Mouse (Mus musculus): Measurements from ENCODE around the gene Spint3. TPM values are rescaled to one million over a fixed set of nuclear protein-coding genes. Genes with fewer than 3 reads are reported as not detected.
A peak's percentile ranks its signal among the peaks of the same experiment; 100 is the strongest.

Gene Spint3
- polyA plus RNA-seq, 1 experiment: not detected

GRCm38 (mm10) chr2:164562391-164563188, 10.7 kb downstream of the Spint3 start, which contains the start of gene Wfdc2:
Gene Wfdc2 (plus strand): TSS chr2:164562413.
- peak within 1 kb of the TSS; percentile 15 for H3K4me3 ChIP-seq (replicated peaks; ENCODE audit: insufficient read depth, low read depth, low read length)
- 8% methylated on average over 23 of the region's 24 CpGs for WGBS
- peaks cover 4% of the 10 kb centered on the region; the same call in 1 of the 2 replicates for H3K27me3 ChIP-seq (ENCODE audit: control insufficient read depth, insufficient read depth, low read length)

GRCm38 (mm10) chr2:164560106-164560505, 13.2 kb downstream of the Spint3 start:
- no peak overlapping the region for H3K4me3 ChIP-seq (replicated peaks; ENCODE audit: insufficient read depth, low read depth, low read length)
- no peaks in the 10 kb centered on the region; the same call in 1 of the 2 replicates for H3K4me1 ChIP-seq (ENCODE audit: control insufficient read depth, insufficient read depth, low read length)
- WGBS: 83% methylated on average over 8 of the region's 8 CpGs
- peaks cover 4% of the 10 kb centered on the region; the same call in 1 of the 2 replicates for H3K27me3 ChIP-seq (ENCODE audit: control insufficient read depth, insufficient read depth, low read length)
- DNase-seq: no peak
- H3K27ac ChIP-seq (ENCODE audit: insufficient read depth, low read length): no peak overlapping the region
- TF ChIP-seq CTCF (IDR thresholded peaks at IDR 0.05; ENCODE audit: borderline replicate concordance, insufficient read depth, low read depth, low read length) (no peak), POLR2A (IDR thresholded peaks at IDR 0.05; ENCODE audit: borderline replicate concordance, insufficient read depth, low read length) (no peak)

More at GRCm38 (mm10) chr2:164562391-164563188, 10.7 kb downstream of the Spint3 start, which contains the start of gene Wfdc2:
- TF ChIP-seq CTCF (IDR thresholded peaks at IDR 0.05; ENCODE audit: borderline replicate concordance, insufficient read depth, low read depth, low read length): no peak
- no peak for TF ChIP-seq POLR2A (IDR thresholded peaks at IDR 0.05; ENCODE audit: borderline replicate concordance, insufficient read depth, low read length)
- no peaks in the 10 kb centered on the region; the same call in 1 of the 2 replicates for H3K4me1 ChIP-seq (ENCODE audit: control insufficient read depth, insufficient read depth, low read length)
- no peak within 1 kb of the TSS for H3K27ac ChIP-seq (ENCODE audit: insufficient read depth, low read length)
- DNase-seq: no peak

DNA sequence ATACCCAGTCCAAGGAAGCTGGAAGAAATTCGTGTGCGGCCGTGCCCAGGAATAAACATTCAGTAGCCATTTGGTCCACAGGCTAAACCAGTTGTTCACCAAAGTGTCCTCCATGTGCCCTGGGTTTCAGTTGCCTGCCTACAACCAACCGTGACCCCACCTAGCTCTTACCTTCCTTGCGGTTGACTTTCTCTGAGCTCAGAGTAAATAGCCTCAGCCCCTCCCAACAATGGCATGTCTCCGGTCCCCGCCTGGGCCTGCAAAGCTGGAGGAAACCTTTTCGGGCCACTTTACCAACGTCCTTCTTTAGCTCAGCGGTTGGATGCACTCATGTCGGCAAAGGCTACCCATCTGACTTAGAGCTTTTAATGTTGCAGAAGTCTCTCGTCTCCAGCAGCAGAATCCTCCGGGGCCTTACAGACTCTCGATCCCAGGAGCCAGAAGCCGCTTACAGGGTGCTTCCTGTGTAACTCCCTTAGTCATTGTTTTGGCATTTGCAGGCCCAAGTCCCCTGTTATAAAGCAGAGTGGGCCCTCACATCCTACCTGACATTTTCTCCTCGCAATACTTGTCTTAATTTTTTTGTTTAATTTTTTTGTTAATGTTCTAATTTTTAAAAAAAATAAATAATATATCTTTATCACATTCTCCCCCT, 14.1 kb downstream of the Spint3 start:
- WGBS: 64% methylated on average over 16 of the region's 16 CpGs
- no peak for DNase-seq
- TF ChIP-seq CTCF (IDR thresholded peaks at IDR 0.05; ENCODE audit: borderline replicate concordance, insufficient read depth, low read depth, low read length): no peak
- no peak for TF ChIP-seq POLR2A (IDR thresholded peaks at IDR 0.05; ENCODE audit: borderline replicate concordance, insufficient read depth, low read length)
- H3K4me1 ChIP-seq (ENCODE audit: control insufficient read depth, insufficient read depth, low read length): no peaks in the 10 kb centered on the region; the same call in 1 of the 2 replicates
- peaks cover 4% of the 10 kb centered on the region; the same call in 1 of the 2 replicates for H3K27me3 ChIP-seq (ENCODE audit: control insufficient read depth, insufficient read depth, low read length)
- H3K4me3 ChIP-seq (replicated peaks; ENCODE audit: insufficient read depth, low read depth, low read length): no peak overlapping the region
- H3K27ac ChIP-seq (ENCODE audit: insufficient read depth, low read length): no peak overlapping the region

DNA sequence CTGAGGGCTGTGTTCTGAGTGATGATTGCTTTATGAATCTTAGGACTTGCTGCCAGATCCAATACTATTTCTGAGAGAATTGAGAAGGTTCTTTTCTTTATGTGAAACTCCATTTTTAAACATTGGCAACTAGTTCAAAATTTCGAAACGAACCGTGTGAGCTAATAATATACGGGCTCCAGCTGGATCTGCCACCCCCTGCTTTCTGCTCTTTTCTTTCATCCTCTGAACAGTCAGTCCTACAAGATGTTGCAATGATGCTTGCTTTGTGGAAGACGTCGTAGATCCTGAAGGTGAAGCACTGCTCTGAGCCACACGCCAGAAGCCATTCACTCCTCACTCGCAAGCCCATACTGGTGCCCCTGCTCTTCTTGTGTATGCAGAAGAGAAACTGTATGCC, 14.8 kb downstream of the Spint3 start:
- Histone ChIP-seq H3K4me1 (ENCODE audit: control insufficient read depth, insufficient read depth, low read length) (no peaks in the 10 kb centered on the region; the same call in 1 of the 2 replicates), H3K27ac (ENCODE audit: insufficient read depth, low read length) (no peak overlapping the region), H3K27me3 (ENCODE audit: control insufficient read depth, insufficient read depth, low read length) (peaks cover 3% of the 10 kb centered on the region; the same call in 1 of the 2 replicates), H3K4me3 (replicated peaks; ENCODE audit: insufficient read depth, low read depth, low read length) (no peak overlapping the region)
- no peak for TF ChIP-seq CTCF (IDR thresholded peaks at IDR 0.05; ENCODE audit: borderline replicate concordance, insufficient read depth, low read depth, low read length)
- no peak for TF ChIP-seq POLR2A (IDR thresholded peaks at IDR 0.05; ENCODE audit: borderline replicate concordance, insufficient read depth, low read length)
- 79% methylated on average over 8 of the region's 8 CpGs for WGBS
- no peak for DNase-seq

GRCm38 (mm10) chr2:164551502-164551901, 21.8 kb downstream of the Spint3 start:
- H3K4me1 ChIP-seq (ENCODE audit: control insufficient read depth, insufficient read depth, low read length): no peaks in the 10 kb centered on the region
- no peak overlapping the region for H3K4me3 ChIP-seq (replicated peaks; ENCODE audit: insufficient read depth, low read depth, low read length)
- WGBS: 86% methylated on average over 9 of the region's 9 CpGs
- no peak overlapping the region for H3K27ac ChIP-seq (ENCODE audit: insufficient read depth, low read length)
- no peaks in the 10 kb centered on the region for H3K27me3 ChIP-seq (ENCODE audit: control insufficient read depth, insufficient read depth, low read length)
- no peak for DNase-seq
- TF ChIP-seq POLR2A (IDR thresholded peaks at IDR 0.05; ENCODE audit: borderline replicate concordance, insufficient read depth, low read length) (no peak), CTCF (IDR thresholded peaks at IDR 0.05; ENCODE audit: borderline replicate concordance, insufficient read depth, low read depth, low read length) (no peak)

GRCm38 (mm10) chr2:164550895-164551269, 22.4 kb downstream of the Spint3 start:
- Histone ChIP-seq H3K4me3 (replicated peaks; ENCODE audit: insufficient read depth, low read depth, low read length) (no peak overlapping the region), H3K27ac (ENCODE audit: insufficient read depth, low read length) (no peak overlapping the region), H3K27me3 (ENCODE audit: control insufficient read depth, insufficient read depth, low read length) (no peaks in the 10 kb centered on the region), H3K4me1 (ENCODE audit: control insufficient read depth, insufficient read depth, low read length) (no peaks in the 10 kb centered on the region)
- TF ChIP-seq POLR2A (IDR thresholded peaks at IDR 0.05; ENCODE audit: borderline replicate concordance, insufficient read depth, low read length) (no peak), CTCF (IDR thresholded peaks at IDR 0.05; ENCODE audit: borderline replicate concordance, insufficient read depth, low read depth, low read length) (no peak)
- no peak for DNase-seq
- WGBS: 86% methylated on average over 2 of the region's 2 CpGs

DNA sequence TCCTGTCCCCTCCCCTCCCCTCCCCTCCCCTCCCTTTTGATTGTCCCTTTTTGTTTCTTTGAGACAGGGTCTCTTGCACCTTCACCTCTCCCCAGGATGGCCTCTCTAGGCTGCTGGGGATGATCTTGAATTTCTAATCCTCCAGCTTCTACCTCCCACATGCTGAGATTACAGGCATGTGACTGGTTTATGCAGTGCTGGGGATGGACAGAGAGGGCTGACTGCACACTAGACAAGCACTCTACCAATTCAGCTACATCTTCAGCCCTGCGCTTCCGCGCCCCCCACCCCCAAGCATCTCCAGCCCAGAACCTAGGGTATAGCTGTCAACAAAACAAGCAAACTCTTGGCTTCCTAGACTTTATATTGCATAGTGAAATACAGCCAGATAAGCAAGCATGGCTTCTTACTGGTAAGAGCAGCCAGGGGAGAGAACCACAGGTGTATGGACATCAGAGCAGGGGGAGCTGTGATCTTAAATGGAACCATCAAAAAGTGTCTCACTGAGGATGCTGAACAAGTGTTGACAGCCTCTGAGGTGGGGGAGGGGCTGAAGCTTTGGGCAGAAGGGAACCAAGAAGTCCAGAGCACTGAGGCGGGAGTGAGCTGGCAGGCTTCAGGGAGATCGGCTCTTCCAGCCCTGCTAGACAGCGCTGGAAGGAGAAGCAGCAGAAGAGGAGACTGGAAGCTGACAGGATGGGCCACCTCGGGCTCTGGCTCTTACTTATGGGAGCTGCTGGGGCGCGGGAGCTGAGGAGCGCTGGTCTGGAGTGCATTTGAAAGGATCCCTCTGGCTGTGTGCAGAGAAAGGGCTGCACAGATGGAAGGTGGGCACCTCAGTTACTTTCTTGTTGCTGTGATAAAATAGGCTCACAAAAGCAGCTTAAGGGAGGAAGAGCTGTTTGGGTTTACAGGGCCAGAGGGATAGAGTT, 23.0 kb downstream of the Spint3 start:
- Histone ChIP-seq H3K4me3 (replicated peaks; ENCODE audit: insufficient read depth, low read depth, low read length) (no peak overlapping the region), H3K27me3 (ENCODE audit: control insufficient read depth, insufficient read depth, low read length) (no peaks in the 10 kb centered on the region), H3K27ac (ENCODE audit: insufficient read depth, low read length) (no peak overlapping the region), H3K4me1 (ENCODE audit: control insufficient read depth, insufficient read depth, low read length) (no peaks in the 10 kb centered on the region)
- TF ChIP-seq CTCF (IDR thresholded peaks at IDR 0.05; ENCODE audit: borderline replicate concordance, insufficient read depth, low read depth, low read length): no peak
- no peak for TF ChIP-seq POLR2A (IDR thresholded peaks at IDR 0.05; ENCODE audit: borderline replicate concordance, insufficient read depth, low read length)
- WGBS: 14% methylated on average over 10 of the region's 10 CpGs
- no peak for DNase-seq
